Mouse (Mus musculus): ENCODE data around the gene Trim24.

- TF ChIP-seq POLR2A (IDR thresholded peaks at IDR 0.05; ENCODE audit: low read depth, low read length) = no peak
- no peak for TF ChIP-seq CTCF (IDR thresholded peaks at IDR 0.05; ENCODE audit: extremely low read depth, insufficient read length, insufficient replicate concordance, low read depth, low read length)
Measured at GRCm38 (mm10) chr6:38012829-38013228, 142.2 kb downstream of the Trim24 start.
